Mouse (Mus musculus) E14TG2a.4 (cell line): ENCODE results near the gene Polg.

ENCODE experiments used
- H3K27me3 ChIP-seq: 2 replicates; pipeline ENCODE4 v1.6.1; 2014; ENCODE audit warnings: low read length, control low read depth; ENCODE audit not compliant: insufficient read depth
- H3K36me3 ChIP-seq: 2 replicates; pipeline ENCODE4 v1.6.1; 2014; ENCODE audit warnings: low read length, control low read depth; ENCODE audit not compliant: insufficient read depth
- H3K4me1 ChIP-seq: replicated peaks from 2 replicates; pipeline ENCODE4 v1.6.1; 2014; ENCODE audit warnings: low read depth, low read length, control low read depth
- H3K4me3 ChIP-seq: replicated peaks from 2 replicates; pipeline ENCODE4 v1.5.1; 2014; ENCODE audit warnings: mild to moderate bottlenecking, low read length
- H3K9me3 ChIP-seq: 2 replicates; pipeline ENCODE4 v1.6.1; 2014; ENCODE audit warnings: low read length, control low read depth
- CTCF ChIP-seq: conservative IDR thresholded peaks from 2 replicates; pipeline ENCODE4 v1.5.1; 2014; ENCODE audit warnings: low read length
- NANOG ChIP-seq: IDR thresholded peaks from 2 replicates; pipeline ENCODE4 v1.6.1; 2014; ENCODE audit warnings: borderline replicate concordance, low read length, mixed read lengths
- POU5F1 ChIP-seq: IDR thresholded peaks from 2 replicates; pipeline ENCODE4 v1.6.1; 2014; ENCODE audit warnings: low read length, borderline replicate concordance

The Polg gene

GRCm38 (mm10) chr7:79425804-79426203 is 40.4 kb downstream of the Polg start:
- no peaks in the 10 kb centered on the region for H3K27me3 ChIP-seq
- no peak overlapping the region for H3K4me3 ChIP-seq
- no peak for TF ChIP-seq POU5F1
- TF ChIP-seq NANOG: no peak
- no peak for TF ChIP-seq CTCF
- no peaks in the 10 kb centered on the region for H3K9me3 ChIP-seq
- peaks cover 94% of the 10 kb centered on the region for H3K36me3 ChIP-seq
- peaks cover 44% of the 10 kb centered on the region for H3K4me1 ChIP-seq

- no peak overlapping the region for H3K4me3 ChIP-seq
Measured at GRCm38 (mm10) chr7:79422876-79423275, 43.3 kb downstream of the Polg start.

GRCm38 (mm10) chr7:79419950-79420349 is 46.2 kb downstream of the Polg start:
- H3K36me3 ChIP-seq: peaks cover 99% of the 10 kb centered on the region
- no peaks in the 10 kb centered on the region for H3K9me3 ChIP-seq
- TF ChIP-seq POU5F1: no peak
- no peak for TF ChIP-seq CTCF
- TF ChIP-seq NANOG: no peak
- H3K4me1 ChIP-seq: peaks cover 7% of the 10 kb centered on the region
- H3K4me3 ChIP-seq: no peak overlapping the region
- H3K27me3 ChIP-seq: no peaks in the 10 kb centered on the region

More at GRCm38 (mm10) chr7:79422876-79423275, 43.3 kb downstream of the Polg start:
- TF ChIP-seq CTCF (no peak), NANOG (no peak), POU5F1 (no peak)
- peaks cover 97% of the 10 kb centered on the region for H3K36me3 ChIP-seq
- no peaks in the 10 kb centered on the region for H3K9me3 ChIP-seq
- no peaks in the 10 kb centered on the region for H3K27me3 ChIP-seq
- H3K4me1 ChIP-seq: peaks cover 29% of the 10 kb centered on the region

- Histone ChIP-seq H3K27me3 (no peaks in the 10 kb centered on the region), H3K4me3 (no peak overlapping the region), H3K36me3 (peaks cover 96% of the 10 kb centered on the region), H3K4me1 (peaks cover 13% of the 10 kb centered on the region), H3K9me3 (no peaks in the 10 kb centered on the region)
- TF ChIP-seq NANOG: no peak
- TF ChIP-seq POU5F1: no peak
- no peak for TF ChIP-seq CTCF
Measured at GRCm38 (mm10) chr7:79414449-79415375, 51.5 kb downstream of the Polg start.

- Histone ChIP-seq H3K4me1 (peaks cover 80% of the 10 kb centered on the region), H3K36me3 (peaks cover 63% of the 10 kb centered on the region), H3K9me3 (no peaks in the 10 kb centered on the region), H3K27me3 (no peaks in the 10 kb centered on the region), H3K4me3 (no peak overlapping the region)
- TF ChIP-seq POU5F1: no peak
- no peak for TF ChIP-seq NANOG
- no peak for TF ChIP-seq CTCF
Measured at GRCm38 (mm10) chr7:79400296-79400695, 65.9 kb downstream of the Polg start.

- Histone ChIP-seq H3K9me3 (no peaks in the 10 kb centered on the region), H3K4me3 (peak overlapping the region; percentile 69)
- no peak for TF ChIP-seq POU5F1
- TF ChIP-seq NANOG: 0 out of 2 replicates have a peak, but pooled peaks have one; percentile 14
Measured at GRCm38 (mm10) chr7:79398971-79399370, 67.2 kb downstream of the Polg start.

GRCm38 (mm10) chr7:79398426-79398825 is 67.7 kb downstream of the Polg start:
- peak overlapping the region; percentile 69 for H3K4me3 ChIP-seq
- H3K4me1 ChIP-seq: peaks cover 91% of the 10 kb centered on the region
- no peaks in the 10 kb centered on the region for H3K9me3 ChIP-seq
- no peak for TF ChIP-seq NANOG
- TF ChIP-seq CTCF: no peak
- TF ChIP-seq POU5F1: no peak
- peaks cover 46% of the 10 kb centered on the region for H3K36me3 ChIP-seq
- no peaks in the 10 kb centered on the region for H3K27me3 ChIP-seq

More at GRCm38 (mm10) chr7:79398971-79399370, 67.2 kb downstream of the Polg start:
- H3K36me3 ChIP-seq: peaks cover 51% of the 10 kb centered on the region
- H3K4me1 ChIP-seq: peaks cover 91% of the 10 kb centered on the region
- no peaks in the 10 kb centered on the region for H3K27me3 ChIP-seq

GRCm38 (mm10) chr7:79397446-79397963 is 68.7 kb downstream of the Polg start:
- Histone ChIP-seq H3K9me3 (no peaks in the 10 kb centered on the region), H3K4me1 (peaks cover 92% of the 10 kb centered on the region)
- no peak for TF ChIP-seq POU5F1
- no peak for TF ChIP-seq CTCF
- TF ChIP-seq NANOG: no peak

More at GRCm38 (mm10) chr7:79397446-79397963, 68.7 kb downstream of the Polg start:
- Histone ChIP-seq H3K27me3 (no peaks in the 10 kb centered on the region), H3K4me3 (peak overlapping the region; percentile 69), H3K36me3 (peaks cover 37% of the 10 kb centered on the region)
